Mouse (Mus musculus): ENCODE measurements around the gene Epx. TPM values are rescaled to one million over a fixed set of nuclear protein-coding genes. Genes with fewer than 3 reads are reported as not detected.

Epx gene
- polyA plus RNA-seq, 1 experiment from 2014 or later = 0.10 TPM

- H3K4me2 ChIP-seq (replicated peaks; ENCODE audit: low read depth) = no peak within 1 kb of the TSS
- no peak for TF ChIP-seq CTCF (IDR thresholded peaks at IDR 0.05; ENCODE audit: low read depth)
- TF ChIP-seq EP300 (optimal IDR thresholded peaks at IDR 0.05) = no peak
- ATAC-seq (ENCODE audit: low FRiP score, low TSS enrichment) (no peak), DNase-seq (ENCODE audit: low spot score) (no peak)
- H3K4me1 ChIP-seq (replicated peaks; ENCODE audit: control insufficient read depth, insufficient read depth) = no peaks in the 10 kb centered on the region
- no peak within 1 kb of the TSS for H3K9ac ChIP-seq (ENCODE audit: low read length)
- H3K36me3 ChIP-seq (ENCODE audit: control insufficient read depth, insufficient read depth, low read length) = no peaks in the 10 kb centered on the region
- H3K27ac ChIP-seq (replicated peaks) = no peak within 1 kb of the TSS
- 54% methylated on average over 10 of the region's 10 CpGs for WGBS
- H3K9me3 ChIP-seq (ENCODE audit: control insufficient read depth, low read length) = no peaks in the 10 kb centered on the region
- H3K4me3 ChIP-seq (ENCODE audit: low read depth, low read length) = no peak within 1 kb of the TSS
- H3K27me3 ChIP-seq (ENCODE audit: control insufficient read depth, insufficient read depth, low read length) = no peaks in the 10 kb centered on the region
Measured at GRCm38 (mm10) chr11:87828239-87828900, 47.0 kb downstream of the Epx start, which contains the start of gene Lpo. Gene Lpo, minus strand, starts transcription at chr11:87828289.

DNA sequence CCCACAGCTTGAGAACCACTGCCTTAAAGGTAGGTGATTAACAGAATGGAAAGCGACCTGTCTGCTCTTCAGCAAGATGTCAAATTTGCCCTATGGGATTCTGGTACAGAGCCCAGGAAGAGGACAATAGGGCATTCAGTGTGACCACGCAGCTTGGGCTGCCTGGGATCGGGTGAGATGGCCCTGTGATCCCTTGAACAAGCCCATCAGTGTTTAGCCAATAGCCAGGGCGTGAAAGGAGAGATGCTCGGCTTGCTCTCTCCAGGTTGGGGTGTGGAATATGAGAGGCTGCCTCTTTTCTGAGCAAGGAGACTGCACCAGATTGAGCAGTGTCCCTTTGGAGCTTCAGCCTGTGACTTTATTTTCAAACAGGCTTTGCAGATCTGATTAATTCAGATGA is 53.8 kb downstream of the Epx start:
- ATAC-seq (ENCODE audit: low FRiP score, low TSS enrichment) (no peak), DNase-seq (ENCODE audit: low spot score) (no peak)
- H3K4me2 ChIP-seq (replicated peaks; ENCODE audit: low read depth) = no peak overlapping the region
- no peaks in the 10 kb centered on the region for H3K27me3 ChIP-seq (ENCODE audit: control insufficient read depth, insufficient read depth, low read length)
- H3K27ac ChIP-seq (replicated peaks) = no peak overlapping the region
- H3K4me1 ChIP-seq (replicated peaks; ENCODE audit: control insufficient read depth, insufficient read depth) = no peaks in the 10 kb centered on the region
- 47% methylated on average over 5 of the region's 5 CpGs for WGBS
- TF ChIP-seq EP300 (optimal IDR thresholded peaks at IDR 0.05) = no peak
- no peak for TF ChIP-seq CTCF (IDR thresholded peaks at IDR 0.05; ENCODE audit: low read depth)
- no peak overlapping the region for H3K9ac ChIP-seq (ENCODE audit: low read length)
- no peak overlapping the region for H3K4me3 ChIP-seq (ENCODE audit: low read depth, low read length)
- no peaks in the 10 kb centered on the region for H3K36me3 ChIP-seq (ENCODE audit: control insufficient read depth, insufficient read depth, low read length)
- no peaks in the 10 kb centered on the region for H3K9me3 ChIP-seq (ENCODE audit: control insufficient read depth, low read length)

DNA sequence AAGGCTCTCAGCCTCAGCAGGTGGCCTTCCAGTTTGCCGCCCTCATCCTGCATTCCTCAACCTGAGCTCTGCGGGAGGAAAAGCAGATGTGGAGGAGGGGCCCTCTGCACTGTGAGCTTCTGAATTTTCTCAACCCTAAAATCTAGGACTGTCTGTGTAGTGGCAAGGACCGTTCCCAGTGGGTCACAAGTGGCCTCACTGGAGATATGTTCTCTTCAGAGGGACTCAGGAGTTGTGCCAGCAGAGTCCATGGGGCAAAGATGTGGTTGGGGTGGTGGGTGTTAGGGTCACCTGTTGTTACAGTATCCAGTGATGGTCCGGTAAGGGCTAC is 57.9 kb downstream of the Epx start:
- ATAC-seq (ENCODE audit: low FRiP score, low TSS enrichment) = no peak
- Histone ChIP-seq H3K4me1 (replicated peaks; ENCODE audit: control insufficient read depth, insufficient read depth) (no peaks in the 10 kb centered on the region), H3K4me2 (replicated peaks; ENCODE audit: low read depth) (peak overlapping the region; percentile 64), H3K4me3 (ENCODE audit: low read depth, low read length) (peak overlapping the region; percentile 32), H3K27me3 (ENCODE audit: control insufficient read depth, insufficient read depth, low read length) (no peaks in the 10 kb centered on the region), H3K36me3 (ENCODE audit: control insufficient read depth, insufficient read depth, low read length) (no peaks in the 10 kb centered on the region), H3K27ac (replicated peaks) (no peak overlapping the region), H3K9me3 (ENCODE audit: control insufficient read depth, low read length) (no peaks in the 10 kb centered on the region), H3K9ac (ENCODE audit: low read length) (peak overlapping the region; percentile 39; the same call in 1 of the 2 replicates)
- 40% methylated on average over 4 of the region's 4 CpGs for WGBS
- TF ChIP-seq EP300 (optimal IDR thresholded peaks at IDR 0.05) = no peak
- TF ChIP-seq CTCF (IDR thresholded peaks at IDR 0.05; ENCODE audit: low read depth) = no peak
- DNase-seq (ENCODE audit: low spot score) = no peak

GRCm38 (mm10) chr11:87816707-87817442 is 58.5 kb downstream of the Epx start:
- Histone ChIP-seq H3K36me3 (ENCODE audit: control insufficient read depth, insufficient read depth, low read length) (no peaks in the 10 kb centered on the region), H3K4me1 (replicated peaks; ENCODE audit: control insufficient read depth, insufficient read depth) (no peaks in the 10 kb centered on the region), H3K4me2 (replicated peaks; ENCODE audit: low read depth) (peak overlapping the region; percentile 64), H3K27me3 (ENCODE audit: control insufficient read depth, insufficient read depth, low read length) (no peaks in the 10 kb centered on the region), H3K4me3 (ENCODE audit: low read depth, low read length) (peak overlapping the region; percentile 32), H3K9ac (ENCODE audit: low read length) (peak overlapping the region; percentile 39), H3K27ac (replicated peaks) (no peak overlapping the region), H3K9me3 (ENCODE audit: control insufficient read depth, low read length) (no peaks in the 10 kb centered on the region)
- 0 out of 2 replicates have a peak, but pooled peaks have one; percentile 40 for ATAC-seq (ENCODE audit: low FRiP score, low TSS enrichment)
- DNase-seq (ENCODE audit: low spot score) = peak; percentile 46
- WGBS = 3% methylated on average over 31 of the region's 31 CpGs
- TF ChIP-seq CTCF (IDR thresholded peaks at IDR 0.05; ENCODE audit: low read depth) (peak; percentile 83), EP300 (optimal IDR thresholded peaks at IDR 0.05) (no peak)

DNA sequence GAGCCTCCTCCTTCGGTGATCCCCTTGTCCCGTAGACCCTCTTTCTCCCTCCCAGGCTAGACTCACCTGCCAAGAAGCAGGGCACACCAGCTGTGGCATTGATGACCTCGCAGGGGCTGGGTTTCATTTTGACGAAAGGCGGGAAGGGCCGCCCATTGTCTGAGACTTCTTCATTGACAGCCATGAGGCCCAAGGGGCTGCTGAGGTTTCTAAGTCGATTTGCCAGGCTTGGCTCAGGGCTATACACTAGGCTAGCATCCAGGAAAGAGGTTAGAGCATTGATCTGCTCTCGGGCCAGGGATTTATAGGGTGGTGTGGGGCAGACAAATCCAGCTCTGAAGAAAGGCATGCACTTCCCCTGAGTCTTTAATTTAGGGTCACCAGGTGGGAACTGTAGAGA is 60.5 kb downstream of the Epx start:
- WGBS = 71% methylated on average over 8 of the region's 8 CpGs
- H3K4me3 ChIP-seq (ENCODE audit: low read depth, low read length) = no peak overlapping the region

More for the DNA sequence above, 60.5 kb downstream of the Epx start:
- Histone ChIP-seq H3K9ac (ENCODE audit: low read length) (no peak overlapping the region), H3K4me1 (replicated peaks; ENCODE audit: control insufficient read depth, insufficient read depth) (no peaks in the 10 kb centered on the region), H3K27ac (replicated peaks) (no peak overlapping the region), H3K9me3 (ENCODE audit: control insufficient read depth, low read length) (no peaks in the 10 kb centered on the region), H3K27me3 (ENCODE audit: control insufficient read depth, insufficient read depth, low read length) (no peaks in the 10 kb centered on the region), H3K36me3 (ENCODE audit: control insufficient read depth, insufficient read depth, low read length) (no peaks in the 10 kb centered on the region), H3K4me2 (replicated peaks; ENCODE audit: low read depth) (no peak overlapping the region)
- DNase-seq (ENCODE audit: low spot score) = no peak
- ATAC-seq (ENCODE audit: low FRiP score, low TSS enrichment) = no peak
- TF ChIP-seq CTCF (IDR thresholded peaks at IDR 0.05; ENCODE audit: low read depth) (no peak), EP300 (optimal IDR thresholded peaks at IDR 0.05) (no peak)

Other genes with a start within 250 kb of the Epx start
- 6.6 and 7.4 TPM in 2 replicates for gene Rnf43, start 212.8 kb downstream of the Epx start, polyA plus RNA-seq (2015; fragmentation: Nextera tagmentation; extraction: Ambion mirVana)
- gene Supt4a, start 138.0 kb downstream of the Epx start, polyA plus RNA-seq (2015; fragmentation: Nextera tagmentation; extraction: Ambion mirVana) = 119 and 121 TPM in 2 replicates
- gene Tspoap1, start 115.0 kb downstream of the Epx start, polyA plus RNA-seq (2015; fragmentation: Nextera tagmentation; extraction: Ambion mirVana) = 0.56 and 0.70 TPM in 2 replicates
- 0.52 and 0.74 TPM in 2 replicates for gene Mpo, start 82.0 kb downstream of the Epx start, polyA plus RNA-seq (2015; fragmentation: Nextera tagmentation; extraction: Ambion mirVana)
- gene Lpo, start 47.2 kb downstream of the Epx start, polyA plus RNA-seq (2015; fragmentation: Nextera tagmentation; extraction: Ambion mirVana) = 0.41 and 0.69 TPM in 2 replicates
- 4.3 and 4.5 TPM in 2 replicates for gene Mks1, start 22.3 kb downstream of the Epx start, polyA plus RNA-seq (2015; fragmentation: Nextera tagmentation; extraction: Ambion mirVana)
- 0.06 TPM in 1 of 2 replicates, not detected in the other for gene Olfr462, start 16.7 kb upstream of the Epx start, polyA plus RNA-seq (2015; fragmentation: Nextera tagmentation; extraction: Ambion mirVana)
- gene Olfr463, start 21.9 kb upstream of the Epx start, polyA plus RNA-seq (2015; fragmentation: Nextera tagmentation; extraction: Ambion mirVana) = not detected in 2 replicates
- gene Olfr464, start 45.4 kb upstream of the Epx start, polyA plus RNA-seq (2015; fragmentation: Nextera tagmentation; extraction: Ambion mirVana) = not detected in 2 replicates
- 14.7 and 14.8 TPM in 2 replicates for gene Dynll2, start 112.0 kb upstream of the Epx start, polyA plus RNA-seq (2015; fragmentation: Nextera tagmentation; extraction: Ambion mirVana)
- 88.1 and 97.5 TPM in 2 replicates for gene Srsf1, start 171.8 kb upstream of the Epx start, polyA plus RNA-seq (2015; fragmentation: Nextera tagmentation; extraction: Ambion mirVana)
- gene Vezf1, start 192.7 kb upstream of the Epx start, polyA plus RNA-seq (2015; fragmentation: Nextera tagmentation; extraction: Ambion mirVana) = 15.9 and 18.1 TPM in 2 replicates
- 12.8 and 13.7 TPM in 2 replicates for gene Cuedc1, start 222.5 kb upstream of the Epx start, polyA plus RNA-seq (2015; fragmentation: Nextera tagmentation; extraction: Ambion mirVana)

Data from stomach, postnatal 0 days (tissue).